Mouse (Mus musculus): ENCODE data around the gene Avpi1. TPM values are rescaled to one million over a fixed set of nuclear protein-coding genes. Genes with fewer than 3 reads are reported as not detected.
A peak's percentile ranks its signal among the peaks of the same experiment; 100 is the strongest.

Gene Avpi1
- total and polyA plus RNA-seq, 3 experiments: 49.5 to 53.3 TPM; not detected in 1

GRCm38 (mm10) chr19:42166130-42166529 lies 37.3 kb upstream of the Avpi1 start:
- no peaks in the 10 kb centered on the region; a peak in 1 of 4 replicates for H3K27me3 ChIP-seq (ENCODE audit: control insufficient read depth in 1 of 2, insufficient read depth in 2 of 2, low read length in 2 of 2)
- peak overlapping the region; percentile 71 for H3K9ac ChIP-seq (ENCODE audit: control insufficient read depth, low read depth, low read length, poor library complexity, severe bottlenecking)
- no peaks in the 10 kb centered on the region for H3K9me3 ChIP-seq (replicated peaks; ENCODE audit: insufficient read depth, low read length)
- DNase-seq (ENCODE audit: low read depth, low spot score): peak; percentile 92
- peaks cover 0 to 17% of the 10 kb centered on the region in 2 experiments; a peak in 2 of 4 replicates for H3K36me3 ChIP-seq (ENCODE audit: control insufficient read depth in 1 of 2, insufficient read depth in 2 of 2, low read length in 2 of 2)
- H3K27ac ChIP-seq (ENCODE audit: control insufficient read depth, low read depth, low read length): 0 out of 2 replicates have a peak overlapping the region, but pooled peaks have one; percentile 12
- H3K79me2 ChIP-seq (ENCODE audit: control insufficient read depth, insufficient read depth, low read length, poor library complexity): peaks cover 7% of the 10 kb centered on the region
- peaks cover 12 to 25% of the 10 kb centered on the region in 2 experiments for H3K4me1 ChIP-seq (ENCODE audit: control insufficient read depth in 1 of 2, insufficient read depth in 2 of 2, low read length in 2 of 2)
- peak overlapping the region; percentile 59 to 74 for H3K4me3 ChIP-seq (ENCODE audit: control insufficient read depth in 1 of 2, insufficient read depth in 1 of 2, low read depth in 2 of 2, low read length in 2 of 2)
- no peak for TF ChIP-seq CHD1 (IDR thresholded peaks at IDR 0.05; ENCODE audit: low read depth, low read length)
- TF ChIP-seq SMC3 (IDR thresholded peaks at IDR 0.05; ENCODE audit: low read depth, low read length): peak; percentile 94
- TF ChIP-seq SIN3A (IDR thresholded peaks at IDR 0.05; ENCODE audit: low read length): peak; percentile 81
- peak; percentile 35; the same call in 1 of the 2 replicates for TF ChIP-seq ETS1 (IDR thresholded peaks at IDR 0.05; ENCODE audit: low read depth, low read length)
- TF ChIP-seq UBTF (IDR thresholded peaks at IDR 0.05; ENCODE audit: borderline replicate concordance, insufficient read depth, low read depth, low read length): no peak
- TF ChIP-seq POLR2AphosphoS5 (IDR thresholded peaks at IDR 0.05; ENCODE audit: borderline replicate concordance, low read depth, low read length): no peak
- TF ChIP-seq MYB (IDR thresholded peaks at IDR 0.05; ENCODE audit: low read depth, low read length): no peak
- 0 out of 2 replicates have a peak, but pooled peaks have one; percentile 33 for TF ChIP-seq GATA1 (IDR thresholded peaks at IDR 0.05; ENCODE audit: low read depth, low read length)
- no peak for TF ChIP-seq USF2 (IDR thresholded peaks at IDR 0.05; ENCODE audit: borderline replicate concordance in 1 of 2, insufficient read depth in 1 of 2, low read depth in 1 of 2, low read length in 2 of 2)
- no peak for TF ChIP-seq NRF1 (IDR thresholded peaks at IDR 0.05; ENCODE audit: insufficient read depth, low read depth, low read length, poor library complexity, severe bottlenecking)
- 0 out of 2 replicates have a peak, but pooled peaks have one; percentile 46 for TF ChIP-seq MXI1 (IDR thresholded peaks at IDR 0.05; ENCODE audit: low read depth, low read length)
- TF ChIP-seq BHLHE40 (IDR thresholded peaks at IDR 0.05; ENCODE audit: borderline replicate concordance, low read depth, low read length): 0 out of 2 replicates have a peak, but pooled peaks have one; percentile 42
- TF ChIP-seq MYC (IDR thresholded peaks at IDR 0.05; ENCODE audit: low read depth, low read length): 0 out of 2 replicates have a peak, but pooled peaks have one; percentile 42
- no peak for TF ChIP-seq MEF2A (IDR thresholded peaks at IDR 0.05; ENCODE audit: extremely low read depth, insufficient replicate concordance, low read depth, low read length, poor library complexity, severe bottlenecking)
- 0 out of 2 replicates have a peak, but pooled peaks have one; percentile 20 for TF ChIP-seq USF1 (IDR thresholded peaks at IDR 0.05; ENCODE audit: low read depth, low read length)
- TF ChIP-seq TBP (IDR thresholded peaks at IDR 0.05; ENCODE audit: low read depth, low read length): no peak
- peak; percentile 68 for TF ChIP-seq ELF1 (IDR thresholded peaks at IDR 0.05; ENCODE audit: low read depth, low read length)
- TF ChIP-seq NELFE (IDR thresholded peaks at IDR 0.05; ENCODE audit: low read depth, low read length): no peak
- TF ChIP-seq POLR2AphosphoS2 (IDR thresholded peaks at IDR 0.05; ENCODE audit: low read length): no peak
- no peak; the same call in 1 of the 2 replicates for TF ChIP-seq MAZ (IDR thresholded peaks at IDR 0.05; ENCODE audit: low read depth, low read length)
- 0 out of 2 replicates have a peak, but pooled peaks have one; percentile 37 for TF ChIP-seq ZMIZ1 (IDR thresholded peaks at IDR 0.05; ENCODE audit: low read depth, low read length)
- TF ChIP-seq POLR2A (IDR thresholded peaks at IDR 0.05; ENCODE audit: control insufficient read depth in 1 of 2, insufficient read depth in 1 of 2, low read depth in 1 of 2, low read length in 2 of 2, poor library complexity in 1 of 2): no peak
- peak; percentile 68 for TF ChIP-seq HCFC1 (IDR thresholded peaks at IDR 0.05; ENCODE audit: low read depth, low read length)
- TF ChIP-seq CHD2 (IDR thresholded peaks at IDR 0.05; ENCODE audit: low read length): no peak
- peak; percentile 13; the same call in 1 of the 2 replicates for TF ChIP-seq RCOR1 (IDR thresholded peaks at IDR 0.05; ENCODE audit: low read depth, low read length)
- peak; percentile 75 for TF ChIP-seq MAX (IDR thresholded peaks at IDR 0.05; ENCODE audit: low read length)
- peak; percentile 97 for TF ChIP-seq RAD21 (IDR thresholded peaks at IDR 0.05; ENCODE audit: low read depth, low read length)
- peak; percentile 97 to 99 (median 99) for TF ChIP-seq CTCF (IDR thresholded peaks at IDR 0.05 in 2 of 3, conservative IDR thresholded peaks at IDR 0.05 in 1 of 3; ENCODE audit: control insufficient read depth in 1 of 3, insufficient read depth in 1 of 3, low read depth in 2 of 3, low read length in 3 of 3, poor library complexity in 1 of 3, severe bottlenecking in 1 of 3)
- peak; percentile 53; the same call in 1 of the 2 replicates for TF ChIP-seq JUND (IDR thresholded peaks at IDR 0.05; ENCODE audit: low read depth, low read length)
- TF ChIP-seq TAL1 (IDR thresholded peaks at IDR 0.05; ENCODE audit: low read length): no peak
- TF ChIP-seq TCF12 (IDR thresholded peaks at IDR 0.05; ENCODE audit: low read depth, low read length): no peak
- no peak for TF ChIP-seq E2F4 (IDR thresholded peaks at IDR 0.05; ENCODE audit: borderline replicate concordance, low read depth, low read length)
- TF ChIP-seq EP300 (IDR thresholded peaks at IDR 0.05; ENCODE audit: low read depth in 1 of 2, low read length in 2 of 2): no peak
- TF ChIP-seq KAT2A (conservative IDR thresholded peaks at IDR 0.05; ENCODE audit: low read depth, low read length): no peak
- TF ChIP-seq MAFK (IDR thresholded peaks at IDR 0.05; ENCODE audit: borderline replicate concordance, low read depth, low read length): no peak
- TF ChIP-seq ZKSCAN1 (IDR thresholded peaks at IDR 0.05; ENCODE audit: low read depth, low read length): no peak
- TF ChIP-seq ZNF384 (IDR thresholded peaks at IDR 0.05; ENCODE audit: low read depth, low read length): peak; percentile 89
